Mouse (Mus musculus) large intestine, adult 2 months (tissue): ENCODE data around the gene Rcn1. TPM values are rescaled to one million over a fixed set of nuclear protein-coding genes. Genes with fewer than 3 reads are reported as not detected.

Experiments used
- DNase-seq: peaks from one replicate; pipeline ENCODE4 v3.0.0-alpha.2; 2012; ENCODE audit warnings: low read depth, low spot score
- WGBS: fragments of 180-500 bp; shearing (Covaris S2); methylation state at CpG from one replicate; pipeline ENCODE4 v1.1.7; 2018; 5-methylcytosine and 5-hydroxymethylcytosine counted together
- polyA plus RNA-seq: library from polyadenylated mRNA; depleted of rRNA; stranded (reverse); fragments of >200 nt; gene quantifications from 2 replicates; pipeline ENCODE4 v1.2.3, GENCODE M21; 2012; rRNA removed

Gene Rcn1
- polyA plus RNA-seq, 1 experiment = 3.8 TPM

DNA sequence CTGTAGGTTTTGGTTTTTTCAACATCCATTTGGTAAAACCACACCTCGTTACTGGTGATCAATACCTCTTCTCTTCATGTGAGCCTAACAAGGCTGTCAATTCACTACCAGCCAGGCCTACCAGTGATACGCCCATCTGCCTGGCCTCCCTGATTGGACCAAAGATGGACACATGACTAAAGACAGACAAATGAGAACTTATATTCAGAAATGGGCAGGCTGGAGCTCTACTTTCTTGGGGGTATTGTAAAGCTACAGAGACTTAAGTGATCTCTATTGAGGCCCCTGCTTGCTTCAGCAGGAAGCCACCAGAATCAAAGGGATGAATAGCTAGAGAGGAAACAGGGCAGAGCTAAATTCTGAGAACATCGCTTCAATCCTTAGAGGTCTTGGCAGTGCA, 41.1 kb downstream of the Rcn1 start:
- no peak for DNase-seq
- WGBS = 88% methylated on average over 3 of the region's 3 CpGs

DNA sequence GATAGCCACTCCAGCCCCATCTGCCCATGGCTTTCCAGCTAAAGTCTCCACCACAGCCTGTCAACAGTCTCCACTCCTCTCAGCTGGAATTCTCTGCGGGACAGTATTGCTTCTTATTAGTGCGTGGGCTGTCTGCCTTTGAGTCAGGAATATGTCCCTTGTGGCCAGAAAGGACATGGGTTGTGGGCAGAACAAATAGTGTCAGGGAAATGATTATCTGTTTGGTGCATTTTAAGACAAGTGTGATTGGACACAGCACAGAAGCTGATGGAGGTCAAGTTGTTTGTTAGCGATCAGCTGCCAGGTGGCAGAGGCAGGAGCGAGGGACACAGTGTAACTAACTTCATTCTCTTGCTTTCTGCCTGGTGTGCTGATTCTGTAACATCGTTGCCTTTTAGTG, 42.3 kb downstream of the Rcn1 start:
- WGBS = 70% methylated on average over 5 of the region's 5 CpGs
- DNase-seq = no peak

DNA sequence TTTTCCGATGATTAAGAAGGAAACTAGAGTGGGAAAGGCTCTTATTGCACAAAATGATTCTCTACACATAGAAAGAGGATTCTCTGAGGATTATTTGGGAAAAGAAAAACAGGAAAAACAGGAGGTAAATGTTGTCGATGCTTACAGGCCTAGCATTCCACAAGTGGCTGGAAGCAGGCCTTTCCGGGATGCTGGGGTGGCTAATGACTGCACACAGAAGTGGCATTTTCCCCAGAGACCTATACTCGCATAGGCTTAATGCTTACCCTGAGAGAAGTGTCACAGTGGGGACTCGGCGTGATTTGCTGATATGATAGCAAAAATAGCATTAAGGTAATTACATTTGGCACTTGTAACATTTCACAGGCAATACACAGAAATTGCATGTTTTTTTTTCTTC, 50.2 kb downstream of the Rcn1 start:
- 78% methylated on average over 6 of the region's 6 CpGs for WGBS
- no peak for DNase-seq

DNA sequence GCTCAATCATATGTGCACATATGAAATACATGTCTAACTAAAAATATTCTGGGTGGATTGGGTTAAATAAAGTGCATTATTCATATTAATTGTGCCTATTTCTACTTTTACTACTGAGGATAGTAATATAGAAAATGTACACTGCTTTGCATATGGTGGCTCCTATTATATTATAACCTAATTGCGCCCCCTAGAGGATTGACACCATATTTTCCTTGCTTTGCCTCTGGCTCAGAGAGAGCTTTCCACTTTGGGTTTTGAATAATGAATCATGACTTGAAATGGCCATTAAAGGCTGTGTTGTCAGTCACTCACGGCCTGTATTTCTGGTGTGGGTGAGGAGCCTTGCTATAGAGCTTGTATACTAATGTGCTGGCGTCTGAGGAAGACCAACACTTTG, 59.1 kb downstream of the Rcn1 start:
- DNase-seq = no peak

DNA sequence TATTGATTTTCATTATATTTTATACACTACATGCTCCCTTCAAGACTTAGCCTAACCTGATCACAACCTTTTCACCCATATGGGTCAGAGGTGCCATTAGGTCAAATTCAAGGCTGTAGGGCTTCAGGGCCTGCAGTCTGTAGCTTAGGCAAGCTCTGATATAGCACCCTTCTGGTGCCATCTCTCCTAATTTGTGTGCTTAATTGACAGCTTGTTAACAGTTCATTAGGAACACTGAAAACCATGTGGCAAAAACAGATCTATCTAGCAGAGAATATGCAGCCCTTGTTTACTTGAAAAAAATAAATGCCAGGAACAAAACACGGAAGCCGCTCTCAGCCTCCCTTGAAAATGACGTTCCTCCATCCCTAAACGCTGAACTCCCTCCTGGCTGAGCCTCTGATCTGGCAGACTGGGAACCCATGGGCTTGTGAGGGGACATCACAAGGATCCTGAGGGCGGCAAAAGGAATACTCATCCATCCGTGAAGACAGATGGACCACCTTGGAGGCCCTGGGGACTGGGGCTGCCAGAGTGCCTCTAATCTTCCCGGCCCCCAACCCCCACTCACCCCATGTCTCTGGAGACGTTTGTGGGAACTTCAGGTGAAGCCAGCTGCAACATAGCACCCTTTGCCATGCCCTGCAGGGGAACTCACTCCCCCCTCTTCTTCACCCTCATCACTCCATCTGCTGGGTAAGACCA, 61.8 kb downstream of the Rcn1 start:
- 51% methylated on average over 8 of the region's 8 CpGs for WGBS

More for the DNA sequence above, 59.1 kb downstream of the Rcn1 start:
- WGBS = 67% methylated on average over 3 of the region's 3 CpGs

DNA sequence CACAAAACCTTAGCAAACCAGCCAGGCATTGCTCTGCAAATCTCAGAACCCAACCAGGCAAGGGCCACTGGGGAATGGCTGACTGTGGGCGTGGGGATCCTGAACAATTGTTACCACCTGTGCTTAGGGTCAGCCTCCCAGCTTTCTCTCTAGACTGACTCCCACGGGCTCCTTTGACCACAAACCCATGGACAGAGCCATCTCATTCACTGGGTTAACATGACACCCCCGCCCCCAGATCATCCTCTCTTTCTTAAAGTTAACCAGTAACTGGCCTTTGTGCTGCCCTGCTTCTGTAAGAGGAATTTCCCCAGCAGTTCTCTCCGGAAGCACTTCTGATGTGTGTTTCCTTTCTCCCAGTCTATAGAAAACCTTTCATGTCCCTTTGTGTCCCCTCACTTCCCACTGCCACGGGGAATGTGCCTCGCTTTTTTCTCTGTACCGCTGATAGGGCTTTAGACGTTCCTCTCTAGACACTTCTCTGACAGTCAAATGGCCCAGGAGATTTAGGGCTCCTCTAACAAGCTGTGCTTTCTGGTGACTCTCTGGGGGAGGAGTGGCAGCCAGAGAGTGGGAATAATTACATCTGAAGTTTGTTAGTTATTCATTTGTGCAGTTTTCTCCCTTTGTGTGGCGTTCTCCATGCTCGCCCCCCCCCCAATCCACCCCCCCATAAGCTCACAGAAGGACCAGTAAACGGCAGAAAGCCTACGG, 62.6 kb downstream of the Rcn1 start:
- WGBS = 23% methylated on average over 12 of the region's 12 CpGs
- DNase-seq = no peak

More for the DNA sequence above, 61.8 kb downstream of the Rcn1 start:
- no peak for DNase-seq

Other genes starting within 250 kb of the Rcn1 start
- 0.51 and 0.99 TPM in 2 replicates for gene Them7, start 175.0 kb downstream of the Rcn1 start, polyA plus RNA-seq